Mouse (Mus musculus) B cell, adult 2 months (primary cell): ENCODE data around the gene Gnl2.

Experiments
- DNase-seq, 2 experiments: peaks; one replicate each; pipeline ENCODE4 v3.0.0; 2022

Gene Gnl2

DNA sequence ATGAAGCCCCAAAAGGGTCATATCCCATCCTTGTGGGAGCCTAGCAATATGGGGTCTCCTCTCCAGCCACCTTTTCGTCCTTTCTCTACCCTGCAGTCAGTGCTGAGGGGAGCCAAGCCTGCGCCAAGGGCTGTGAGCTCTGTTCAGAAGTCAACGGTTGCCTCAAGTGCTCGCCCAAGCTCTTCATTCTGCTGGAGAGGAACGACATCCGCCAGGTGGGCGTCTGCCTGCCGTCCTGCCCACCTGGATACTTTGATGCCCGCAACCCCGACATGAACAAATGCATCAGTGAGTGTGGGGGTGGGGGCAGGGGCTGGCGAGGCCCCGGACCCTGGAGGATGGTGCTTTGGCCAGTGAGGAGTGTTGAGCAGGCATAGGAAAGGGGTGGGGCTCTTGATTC, 11.5 kb upstream of the Gnl2 start:
- DNase-seq, result no peak

DNA sequence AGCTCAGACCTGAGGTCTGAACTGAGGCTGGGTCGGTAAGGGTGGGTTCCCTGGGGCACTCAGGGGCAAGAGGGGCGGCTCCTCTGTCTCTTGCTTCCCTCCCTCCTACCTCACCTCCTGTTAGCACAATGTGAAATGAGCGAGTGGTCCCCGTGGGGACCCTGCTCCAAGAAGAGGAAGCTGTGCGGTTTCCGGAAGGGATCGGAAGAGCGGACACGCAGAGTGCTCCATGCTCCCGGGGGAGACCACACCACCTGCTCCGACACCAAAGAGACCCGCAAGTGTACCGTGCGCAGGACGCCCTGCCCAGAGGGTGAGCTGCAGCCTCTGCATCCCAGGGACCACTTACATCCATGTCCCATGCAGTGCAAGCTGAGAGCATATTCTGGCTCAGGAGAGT, 8.9 kb upstream of the Gnl2 start:
- no peak for DNase-seq

GRCm38 (mm10) chr4:125008220-125008619, 8.2 kb upstream of the Gnl2 start:
- DNase-seq, result no peak

GRCm38 (mm10) chr4:125008712-125009111, 7.7 kb upstream of the Gnl2 start:
- DNase-seq, result no peak

- DNase-seq, result no peak
Observed at GRCm38 (mm10) chr4:125017431-125017830, 1.0 kb downstream of the Gnl2 start.

- DNase-seq, result no peak
Observed at GRCm38 (mm10) chr4:125020780-125021538, 4.6 kb downstream of the Gnl2 start.

- DNase-seq, result peak; percentile 92 to 93
Observed at GRCm38 (mm10) chr4:125029891-125030614, 13.7 kb downstream of the Gnl2 start.

GRCm38 (mm10) chr4:125034341-125034740, 18.0 kb downstream of the Gnl2 start:
- no peak for DNase-seq

DNA sequence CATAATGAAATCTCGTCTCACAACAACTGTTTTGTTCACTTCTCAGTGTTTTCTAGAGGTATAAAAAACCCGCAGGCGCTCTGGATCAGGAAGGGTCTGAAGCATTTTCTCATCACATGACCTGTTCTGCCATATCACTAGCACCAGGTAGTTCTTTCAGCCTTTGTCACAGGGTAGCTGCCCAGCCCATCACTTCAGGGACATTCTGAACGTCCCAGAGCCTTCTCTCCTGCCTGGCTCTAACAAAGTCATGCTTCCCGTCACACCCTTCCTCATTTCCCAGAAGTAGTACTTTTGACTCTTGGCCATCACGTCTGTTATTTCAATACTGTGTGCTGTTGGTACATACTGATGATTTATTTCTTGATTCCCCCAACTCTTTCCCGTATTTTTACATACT, 28.1 kb downstream of the Gnl2 start:
- no peak for DNase-seq

DNA sequence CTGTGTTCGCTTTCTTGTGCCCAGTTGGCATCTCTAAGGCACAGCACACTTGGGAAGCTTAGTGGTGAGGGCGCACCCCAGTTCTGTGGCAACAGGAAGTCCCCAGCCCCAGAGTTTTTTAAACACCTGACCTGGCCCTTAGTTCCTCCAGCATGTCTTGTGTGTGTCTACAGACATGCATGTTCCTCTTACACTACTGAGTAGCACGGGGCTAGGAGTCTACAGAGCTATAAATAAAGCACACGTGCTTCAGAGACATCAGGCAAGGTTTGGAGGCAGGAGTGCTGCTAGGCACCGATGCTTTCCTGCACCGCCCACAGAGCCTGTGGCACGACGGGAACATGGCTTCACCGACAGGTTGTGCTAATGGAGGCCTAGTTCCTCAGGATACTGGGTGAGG, 39.0 kb downstream of the Gnl2 start:
- DNase-seq, result peak; percentile 16 to 22

DNA sequence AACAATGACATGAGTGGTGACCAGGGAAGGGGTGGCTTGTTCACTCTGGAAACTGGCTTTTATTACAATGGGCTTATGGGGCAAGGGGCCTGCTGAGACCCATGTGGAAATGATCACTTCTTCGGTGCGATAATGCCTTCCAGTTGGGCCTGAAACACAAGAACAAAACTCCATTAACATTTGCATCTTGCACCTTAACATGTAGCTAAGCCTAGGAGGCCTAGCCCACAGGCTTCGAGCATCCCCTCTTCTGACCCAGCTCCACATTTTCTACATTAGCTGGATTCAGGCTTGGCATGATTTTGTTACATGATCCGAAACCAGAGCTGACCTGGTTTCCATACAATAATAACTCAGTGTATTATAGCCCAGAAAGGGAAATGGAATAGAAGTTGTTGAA, 40.1 kb downstream of the Gnl2 start:
- DNase-seq, result no peak

DNA sequence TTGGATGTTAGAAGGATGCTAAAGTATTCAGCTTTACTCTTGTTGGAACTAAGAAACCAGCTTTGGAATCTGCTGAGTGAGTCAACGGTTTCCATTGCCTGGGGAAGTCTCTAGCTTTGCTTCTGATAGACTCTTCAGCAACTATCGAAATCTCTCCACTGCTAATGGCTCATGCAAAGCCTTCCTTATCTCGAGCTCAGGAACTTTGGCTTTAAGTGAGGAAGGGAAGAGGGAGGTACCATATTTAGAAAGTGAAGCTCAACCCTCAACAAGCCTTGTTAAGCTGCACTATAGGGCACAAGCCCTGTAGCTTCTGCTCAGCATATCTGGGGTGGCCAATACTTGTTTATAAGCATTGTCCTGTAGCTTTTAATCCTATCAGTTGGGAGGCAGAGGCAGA, 40.9 kb downstream of the Gnl2 start:
- DNase-seq, result no peak

GRCm38 (mm10) chr4:125058033-125058432, 41.6 kb downstream of the Gnl2 start:
- no peak for DNase-seq

DNA sequence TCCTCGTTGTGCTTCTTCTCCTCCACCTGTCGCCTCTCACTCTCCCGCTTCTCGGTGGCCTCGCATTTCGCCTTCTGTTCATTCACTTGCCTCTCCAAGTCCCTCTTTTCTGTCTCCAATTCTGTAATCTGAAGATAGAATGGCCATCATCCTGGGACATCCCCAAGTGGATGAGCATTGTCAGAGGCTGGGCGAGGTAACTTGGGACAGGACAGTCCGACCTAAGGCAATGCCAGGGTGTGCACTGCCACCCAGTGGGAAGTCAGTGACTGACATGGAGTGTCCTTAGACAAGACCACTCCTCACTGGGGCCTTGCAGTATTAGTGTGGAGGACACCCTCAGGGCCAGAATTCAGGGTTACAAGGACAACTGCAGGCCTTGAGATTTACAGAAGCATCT, 42.6 kb downstream of the Gnl2 start:
- peak; percentile 57 for DNase-seq

DNA sequence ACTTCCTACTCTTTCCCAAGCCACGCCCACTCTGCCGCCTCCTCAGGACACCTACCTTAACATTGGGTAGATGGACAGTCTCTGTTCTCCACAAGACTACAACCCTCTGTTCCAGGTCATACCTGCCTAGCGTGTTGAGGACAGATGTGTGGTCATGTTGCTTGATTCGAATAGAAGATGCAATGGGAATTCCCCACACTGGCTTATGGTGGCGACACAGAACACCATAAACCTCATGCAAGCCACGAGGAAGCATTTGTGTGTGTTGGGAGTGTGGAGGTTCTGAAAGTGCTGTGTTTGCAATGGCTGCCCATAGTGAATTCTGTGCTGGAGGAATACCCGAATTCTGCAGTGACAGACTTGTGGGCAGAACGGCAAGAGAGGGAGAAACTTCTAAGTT, 47.4 kb downstream of the Gnl2 start:
- DNase-seq, result no peak

- DNase-seq, result peak; percentile 77 to 79
Observed at GRCm38 (mm10) chr4:125065517-125066307, 49.3 kb downstream of the Gnl2 start, which contains the start of gene Dnali1. Gene Dnali1, minus strand, starts transcription at chr4:125065703.

DNA sequence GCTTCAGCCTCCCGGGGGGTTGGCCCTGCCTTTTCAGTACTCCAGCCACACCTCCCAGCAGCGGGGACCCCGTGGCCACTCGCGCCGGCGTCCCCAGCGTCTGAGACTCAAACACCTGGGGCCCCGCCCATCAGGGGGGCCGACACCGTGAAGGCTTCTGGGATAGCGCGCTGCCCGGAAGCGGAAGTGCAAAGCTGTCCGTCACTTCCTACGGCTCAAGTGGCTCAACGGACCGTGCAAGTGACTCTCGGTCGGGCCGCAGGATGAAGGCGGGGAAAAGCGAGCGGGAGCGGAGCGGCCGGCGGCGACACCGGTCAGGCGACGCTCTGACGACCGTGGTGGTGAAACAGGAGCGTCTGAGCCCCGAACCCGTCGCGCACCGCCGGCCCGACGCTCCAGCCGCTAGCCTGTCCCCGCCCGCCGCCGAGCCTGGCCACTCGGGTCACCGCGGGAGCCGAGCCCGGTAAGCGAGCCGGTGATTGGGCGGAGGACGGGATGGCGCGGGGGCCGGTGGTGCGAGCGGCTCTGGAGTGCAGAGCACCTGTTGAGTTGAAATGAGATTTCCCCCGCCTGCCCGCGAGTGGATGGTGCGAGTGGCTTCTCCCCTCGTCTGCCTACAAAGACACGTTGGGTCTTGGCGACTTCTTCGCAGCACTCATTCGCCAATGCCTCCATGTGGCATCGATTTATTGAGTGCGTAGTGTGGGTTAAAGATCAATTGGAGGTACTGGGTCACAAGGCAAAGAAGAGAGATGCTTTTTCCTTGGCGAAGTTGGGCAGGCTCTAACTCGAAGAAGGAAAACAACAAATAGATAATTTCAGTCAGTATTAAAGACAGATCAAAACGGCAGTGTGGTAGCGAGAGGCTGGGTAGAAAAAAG, 50.3 kb downstream of the Gnl2 start, which contains the start of gene Snip1:
Gene Snip1 (plus strand): TSS at position 183 of the 881 bp plus-strand sequence.
- peak; percentile 97 for DNase-seq

DNA sequence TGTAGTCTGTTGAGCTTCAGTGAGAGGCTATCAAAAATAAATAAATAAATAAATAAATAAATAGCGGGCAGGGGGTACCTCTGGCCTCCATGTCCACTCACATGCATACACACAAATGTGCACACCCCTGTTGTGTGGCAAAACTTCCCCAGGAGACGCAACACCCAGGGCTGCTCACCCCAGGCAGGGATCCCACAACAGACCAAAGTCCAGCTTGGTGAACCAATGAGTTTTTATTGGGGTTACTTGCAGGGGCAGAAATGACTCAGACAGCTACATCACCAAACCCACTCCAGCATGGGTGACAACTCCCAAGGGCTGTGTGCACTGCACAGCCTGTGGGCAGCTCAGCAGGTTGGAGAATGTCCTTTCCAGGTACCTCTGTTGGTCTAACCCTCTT, 61.3 kb downstream of the Gnl2 start:
- no peak for DNase-seq

GRCm38 (mm10) chr4:125078698-125079097, 62.3 kb downstream of the Gnl2 start:
- no peak for DNase-seq

- DNase-seq, result peak; percentile 97 to 99
Observed at GRCm38 (mm10) chr4:125084403-125085345, 68.3 kb downstream of the Gnl2 start, which contains the start of gene Meaf6. Gene Meaf6, plus strand, starts transcription at chr4:125085134.

- peak; percentile 46 to 47 for DNase-seq
Observed at GRCm38 (mm10) chr4:125085346-125085841, 69.0 kb downstream of the Gnl2 start.
